Mouse (Mus musculus) retina, adult 2 months (tissue): ENCODE measurements around the gene Txlng.

Source experiments
- DNase-seq: peaks from one replicate; pipeline ENCODE4 v3.0.0-alpha.2; 2012; ENCODE audit warnings: low read depth, low spot score

Txlng gene

DNA sequence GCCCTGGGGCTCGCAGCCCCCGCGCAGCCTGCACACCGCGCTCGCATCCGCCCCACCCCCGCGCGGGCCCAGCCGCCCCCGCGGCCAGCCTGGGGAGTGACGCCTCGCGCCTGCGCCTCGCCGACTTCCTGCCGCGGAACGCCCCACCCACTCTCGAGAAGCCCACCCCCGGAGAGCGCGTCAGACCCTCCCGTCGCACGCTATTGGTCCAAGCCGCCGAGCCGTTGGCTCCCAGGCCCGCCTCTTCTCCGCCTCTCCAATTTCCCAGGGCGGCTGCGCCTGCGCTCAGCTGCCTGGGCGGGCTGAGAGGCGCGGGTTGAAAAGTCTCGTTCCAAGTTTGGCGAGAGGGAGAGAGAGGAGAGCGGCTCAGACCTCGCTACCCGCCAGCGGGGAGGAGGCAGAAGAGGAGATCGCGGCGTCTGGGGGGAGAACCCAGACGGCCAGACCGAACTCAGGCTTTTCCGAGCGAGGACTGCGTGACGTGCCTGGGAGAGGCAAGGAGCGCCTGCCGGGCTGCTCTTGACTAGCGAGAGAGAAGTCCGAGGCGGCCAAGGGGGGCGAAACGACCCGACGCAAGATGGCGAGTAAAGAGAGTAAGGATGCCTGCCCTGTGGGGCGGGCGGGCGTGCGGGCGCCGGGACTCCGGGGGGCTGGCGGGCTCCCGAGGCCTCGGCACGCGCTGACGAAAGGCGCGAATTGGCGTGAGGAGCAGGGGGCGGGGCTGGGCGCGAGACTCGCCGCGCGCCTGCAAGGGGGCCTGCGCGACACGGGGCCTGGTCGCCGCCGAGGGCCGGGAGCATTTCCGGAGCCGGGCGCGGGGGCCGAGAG, 68.9 kb downstream of the Txlng start, which contains the start of gene Rbbp7:
TSS of gene Rbbp7 (plus strand) at position 288 of the 828 bp plus-strand sequence.
- DNase-seq: peak; percentile 78

DNA sequence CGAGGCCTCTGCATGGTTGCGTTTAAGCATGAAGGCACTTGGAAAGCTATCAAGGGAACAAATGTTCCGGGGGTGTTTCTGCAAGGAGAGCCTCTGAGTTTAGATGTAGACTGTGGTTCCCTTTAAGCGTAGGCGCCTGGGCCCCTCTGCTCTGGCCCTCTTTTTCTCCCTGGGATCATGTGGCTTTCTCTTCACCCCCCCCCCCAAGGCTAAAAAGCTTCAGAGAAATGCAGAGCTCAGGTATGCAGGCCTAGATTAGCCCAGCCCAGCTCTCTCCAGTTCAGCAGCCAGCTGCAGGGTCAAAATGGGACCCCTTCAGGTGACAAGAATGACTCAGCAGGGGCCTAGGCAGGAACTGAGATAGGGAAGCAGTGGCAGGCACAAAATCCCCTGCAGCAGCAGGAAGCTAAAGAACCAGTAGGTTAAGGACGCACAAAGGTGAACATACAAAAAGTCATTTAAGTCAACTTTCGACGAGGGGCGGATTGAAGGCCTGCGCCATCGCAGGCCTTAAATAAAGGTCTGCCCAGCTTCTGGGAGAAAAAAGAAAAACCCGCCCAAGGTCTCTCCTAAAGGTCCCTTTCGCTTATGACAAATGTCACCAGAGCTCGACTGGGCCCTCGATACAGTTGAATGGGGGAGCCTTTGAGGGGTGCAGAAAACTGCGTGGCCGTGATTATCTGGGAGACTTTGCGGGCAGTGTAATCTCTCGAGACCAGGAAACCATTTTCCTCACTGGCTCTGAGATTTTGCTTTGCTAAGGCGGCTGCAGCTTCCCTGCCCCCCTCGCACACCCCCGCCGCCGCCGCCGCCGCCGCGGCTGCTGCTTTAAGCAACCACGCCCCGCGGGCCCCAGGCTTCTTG, 69.8 kb downstream of the Txlng start:
- no peak for DNase-seq

DNA sequence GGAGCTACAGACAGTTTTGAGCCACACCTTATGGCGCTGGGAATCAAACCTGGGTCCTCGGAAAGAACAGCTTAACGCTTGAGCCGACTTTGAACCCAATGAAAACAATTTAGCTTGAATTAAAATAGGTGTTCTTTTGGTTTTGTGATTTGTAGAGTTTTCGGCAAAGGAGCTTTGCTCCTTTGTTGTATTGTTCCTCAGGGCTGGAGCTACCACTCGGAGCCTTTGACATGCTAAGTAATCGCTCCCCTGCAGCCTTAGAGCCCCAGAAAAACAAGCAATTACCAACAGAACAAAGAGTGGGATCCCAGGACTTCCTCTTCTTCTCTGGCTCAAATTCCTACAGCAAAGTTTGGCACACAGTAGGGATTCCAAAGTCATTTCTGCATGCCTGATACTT, 73.2 kb downstream of the Txlng start:
- DNase-seq: no peak

DNA sequence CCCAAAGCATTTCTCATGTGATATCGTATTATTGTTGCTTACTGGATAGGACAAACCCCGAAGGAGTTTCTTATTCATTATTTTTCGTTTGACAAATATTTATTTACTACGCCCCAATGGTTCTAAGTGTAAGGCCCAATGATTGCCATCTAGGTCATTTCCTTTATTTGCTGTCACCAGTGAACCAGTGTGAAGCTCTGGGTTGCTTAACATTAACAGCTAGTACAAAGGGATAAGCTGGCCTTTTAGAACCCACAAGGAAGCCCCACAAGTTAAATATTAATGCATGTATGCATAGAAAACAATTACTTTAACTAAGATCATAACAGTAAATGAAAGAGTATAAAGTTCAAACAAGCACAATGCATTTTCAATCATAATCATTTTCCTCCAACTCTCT, 74.9 kb downstream of the Txlng start:
- DNase-seq: no peak

DNA sequence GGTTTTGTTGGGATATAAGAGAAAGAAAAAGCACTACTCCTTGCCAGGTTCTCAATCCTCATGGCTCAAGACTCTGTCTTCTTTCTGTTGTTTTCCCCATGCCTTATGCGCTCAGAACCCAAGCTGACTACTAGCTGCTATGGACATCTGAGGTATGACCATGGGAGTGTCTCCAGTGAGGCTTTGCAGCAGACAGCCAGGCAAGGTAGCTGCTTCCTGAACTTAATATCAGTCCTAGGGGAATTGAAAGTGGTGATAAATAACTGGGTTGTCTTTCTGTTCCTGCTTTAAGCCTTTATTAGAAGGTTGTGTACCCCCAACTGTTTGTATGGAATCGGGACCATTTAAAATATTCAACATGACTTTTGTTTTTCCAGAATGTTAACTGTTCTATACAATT, 76.8 kb downstream of the Txlng start:
- no peak for DNase-seq

DNA sequence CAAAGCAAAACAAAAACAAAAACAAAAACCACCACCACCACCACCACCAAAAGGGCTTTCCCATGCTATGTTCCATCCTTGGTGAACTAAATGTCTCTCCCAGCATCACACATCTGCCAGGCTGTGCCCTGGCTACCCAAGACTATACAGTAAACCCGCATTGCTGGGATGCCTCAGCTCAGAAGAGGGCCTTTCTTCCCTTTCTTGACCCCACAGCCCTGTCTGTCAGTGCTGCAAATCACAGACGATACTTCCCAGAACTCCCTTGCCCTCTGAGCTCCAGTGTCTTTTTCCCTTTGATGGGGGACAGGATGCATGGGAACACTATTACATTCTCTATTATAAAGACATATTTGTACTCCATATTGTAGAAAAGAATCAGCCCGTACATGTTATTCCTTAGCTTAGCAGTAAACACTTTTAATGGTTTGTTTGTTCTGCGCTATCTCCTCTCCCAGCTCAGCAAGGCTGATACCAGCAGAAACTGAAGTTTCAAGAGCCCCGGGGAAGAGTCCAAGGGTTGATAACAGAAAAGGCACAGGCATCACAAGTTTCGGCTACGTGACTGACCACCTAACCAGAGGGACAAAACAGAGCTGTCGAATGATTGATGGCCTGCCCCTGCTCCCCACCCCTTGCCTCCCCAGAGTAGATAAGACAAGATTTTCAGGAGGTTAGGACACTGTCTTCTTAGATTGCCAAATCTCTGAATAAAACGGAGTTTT, 80.4 kb downstream of the Txlng start:
- DNase-seq: no peak

DNA sequence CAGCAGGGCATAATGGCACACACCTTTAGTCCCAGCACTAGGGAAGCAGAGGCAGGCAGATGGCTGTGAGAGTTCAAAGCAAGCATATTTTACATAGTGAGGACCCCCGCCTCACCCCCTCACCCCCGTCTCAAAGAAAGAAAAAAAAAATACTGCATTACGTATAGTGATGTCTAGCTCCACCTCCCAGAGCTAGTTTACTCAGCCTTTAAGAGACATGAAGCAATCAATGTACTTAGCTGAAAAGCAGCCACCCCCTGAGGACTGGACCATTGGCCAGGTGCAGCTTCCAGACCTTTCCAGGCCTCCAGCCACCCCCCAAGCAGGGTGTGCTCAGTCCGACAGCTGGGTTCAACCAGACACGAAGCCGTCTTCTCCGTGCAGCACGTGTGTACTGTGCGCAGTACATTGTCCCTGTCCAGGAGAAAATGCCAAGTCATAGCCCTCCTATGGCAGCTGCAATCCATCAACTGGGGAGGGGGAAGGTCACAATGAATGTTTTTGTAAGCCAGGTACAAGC, 93.1 kb downstream of the Txlng start:
- no peak for DNase-seq

DNA sequence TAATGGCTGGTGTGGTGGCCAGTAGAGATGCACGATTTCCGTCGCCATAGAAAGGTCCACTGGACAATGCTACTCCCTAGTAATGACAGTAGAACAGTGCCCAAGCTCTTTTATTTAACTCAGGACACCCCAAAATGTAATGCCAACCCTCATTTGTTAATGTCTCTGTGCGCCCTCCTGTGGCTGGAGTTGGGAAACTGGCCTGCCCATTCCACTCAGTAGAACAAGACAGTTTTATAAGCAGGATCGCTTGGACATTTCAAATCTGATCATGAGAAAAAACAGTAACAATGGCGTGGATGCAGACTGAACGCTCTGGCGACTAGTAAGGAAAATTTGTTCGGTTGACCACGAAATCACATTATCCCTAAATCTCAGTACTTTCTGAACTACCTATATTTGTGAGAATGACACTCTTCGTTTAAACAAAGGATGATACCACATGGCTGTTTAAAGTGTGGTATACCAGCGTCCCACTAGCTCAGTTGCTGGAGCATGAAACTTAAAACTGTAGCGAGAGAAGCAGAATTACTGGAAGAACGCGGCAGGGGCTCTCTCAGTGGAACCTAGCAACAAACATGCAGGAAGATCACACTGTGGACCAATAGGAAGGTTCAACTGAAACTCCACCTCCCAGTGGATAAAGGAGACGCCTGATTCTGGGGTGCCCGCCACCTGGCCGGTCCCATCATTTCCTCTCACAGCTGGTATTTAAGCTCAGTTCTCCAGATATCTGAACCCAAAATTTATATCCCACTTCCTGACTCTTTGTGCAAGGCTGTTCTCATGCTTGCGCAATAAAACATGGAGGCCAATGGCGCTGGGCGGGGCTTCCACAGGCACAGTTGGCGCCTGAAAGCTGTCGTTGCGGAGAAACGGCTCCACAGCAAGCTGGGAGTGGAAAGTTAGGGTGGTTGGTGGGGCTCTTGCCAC, 94.0 kb downstream of the Txlng start:
- DNase-seq: no peak

DNA sequence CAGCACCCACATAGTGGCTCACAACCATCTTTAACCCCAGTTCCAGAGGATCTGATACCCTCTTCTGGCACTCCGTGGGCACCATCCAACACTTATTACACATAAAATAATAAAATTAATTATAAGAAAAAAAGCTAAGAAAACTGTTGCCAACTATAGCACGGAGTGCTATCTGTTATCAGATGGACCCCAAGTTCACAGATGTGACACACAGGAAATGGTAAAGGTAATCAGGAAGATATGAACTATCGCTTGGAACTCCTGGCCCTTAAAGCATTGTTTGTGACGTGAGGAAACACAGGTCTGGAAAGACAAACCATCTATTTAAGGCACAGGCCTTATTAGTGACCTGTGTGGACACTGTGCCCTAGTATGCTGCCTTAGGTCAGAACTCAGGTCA, 99.2 kb downstream of the Txlng start:
- no peak for DNase-seq
